Mouse (Mus musculus): ENCODE results near the gene E030018B13Rik. TPM values are rescaled to one million over a fixed set of nuclear protein-coding genes. Genes with fewer than 3 reads are reported as not detected.

Gene E030018B13Rik
- total RNA-seq, 2 experiments from 2014 or later: not detected

- DNase-seq: peak; percentile 89 to 95
These were observed 20.8 kb downstream of the E030018B13Rik start for GRCm38 (mm10) chr7:63937236-63938065.

- DNase-seq: no peak
These were observed 21.6 kb downstream of the E030018B13Rik start for GRCm38 (mm10) chr7:63938066-63938913.

- peak; percentile 96 to 99 for DNase-seq
These were observed 22.3 kb downstream of the E030018B13Rik start, which contains the start of gene Klf13 for GRCm38 (mm10) chr7:63938914-63939396. Gene Klf13 (minus strand): TSS chr7:63938915.

GRCm38 (mm10) chr7:63939397-63939951 is 22.8 kb downstream of the E030018B13Rik start:
- peak; percentile 89 for DNase-seq

- DNase-seq: no peak
These were observed 23.7 kb downstream of the E030018B13Rik start for GRCm38 (mm10) chr7:63940321-63940720.

GRCm38 (mm10) chr7:63941050-63941449 is 24.4 kb downstream of the E030018B13Rik start:
- DNase-seq: no peak

- DNase-seq: no peak
These were observed 24.8 kb downstream of the E030018B13Rik start for GRCm38 (mm10) chr7:63941501-63941900.

- no peak for DNase-seq
These were observed 27.3 kb downstream of the E030018B13Rik start for GRCm38 (mm10) chr7:63943946-63944345.

GRCm38 (mm10) chr7:63947514-63948487 is 31.1 kb downstream of the E030018B13Rik start:
- no peak for DNase-seq

GRCm38 (mm10) chr7:63949176-63949575 is 32.5 kb downstream of the E030018B13Rik start:
- DNase-seq: no peak

GRCm38 (mm10) chr7:63950931-63951607 is 34.4 kb downstream of the E030018B13Rik start:
- DNase-seq: no peak

- no peak for DNase-seq
These were observed 35.6 kb downstream of the E030018B13Rik start for GRCm38 (mm10) chr7:63952077-63952898.

- DNase-seq: no peak
These were observed 38.8 kb downstream of the E030018B13Rik start for GRCm38 (mm10) chr7:63955440-63955839.

GRCm38 (mm10) chr7:63956138-63956823 is 39.6 kb downstream of the E030018B13Rik start:
- no peak for DNase-seq

GRCm38 (mm10) chr7:63956981-63957713 is 40.5 kb downstream of the E030018B13Rik start:
- no peak for DNase-seq

- DNase-seq: no peak
These were observed 41.4 kb downstream of the E030018B13Rik start for GRCm38 (mm10) chr7:63957872-63958640.

GRCm38 (mm10) chr7:63963632-63964031 is 47.0 kb downstream of the E030018B13Rik start:
- DNase-seq: no peak

Measured in heart, adult 18-20 months (tissue).